Mouse (Mus musculus): ENCODE results near the gene Creld1.

Creld1 gene

DNA sequence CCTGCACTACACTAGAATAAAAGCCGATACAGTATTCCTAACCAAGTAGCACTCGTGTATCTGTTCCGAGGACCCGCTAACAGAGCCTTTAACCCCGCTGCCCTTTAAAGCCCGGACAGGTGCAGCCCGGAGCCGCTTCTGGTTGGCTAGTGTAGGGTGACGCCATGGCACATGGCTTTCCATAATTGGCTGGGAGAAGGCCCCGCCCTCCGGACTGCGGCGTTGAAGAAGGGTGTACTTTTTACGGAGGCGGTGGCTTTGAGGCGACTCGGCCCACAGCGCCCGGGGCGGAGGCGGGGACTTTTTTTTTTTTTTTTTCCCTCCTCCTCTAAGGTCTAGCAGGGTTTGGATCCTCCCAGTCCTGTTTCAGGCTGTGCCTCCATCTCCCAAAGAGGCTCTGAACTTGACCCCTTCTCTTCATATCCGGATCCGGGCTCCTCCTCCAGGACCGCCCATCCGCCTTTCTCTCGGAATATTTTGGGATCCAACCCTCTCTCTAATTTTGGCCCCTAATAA lies at the start of gene Creld1:
TSS of gene Creld1 (plus strand) at position 198 of the 516 bp plus-strand sequence.
- WGBS: under 1% methylated on average over 26 of the region's 26 CpGs

DNA sequence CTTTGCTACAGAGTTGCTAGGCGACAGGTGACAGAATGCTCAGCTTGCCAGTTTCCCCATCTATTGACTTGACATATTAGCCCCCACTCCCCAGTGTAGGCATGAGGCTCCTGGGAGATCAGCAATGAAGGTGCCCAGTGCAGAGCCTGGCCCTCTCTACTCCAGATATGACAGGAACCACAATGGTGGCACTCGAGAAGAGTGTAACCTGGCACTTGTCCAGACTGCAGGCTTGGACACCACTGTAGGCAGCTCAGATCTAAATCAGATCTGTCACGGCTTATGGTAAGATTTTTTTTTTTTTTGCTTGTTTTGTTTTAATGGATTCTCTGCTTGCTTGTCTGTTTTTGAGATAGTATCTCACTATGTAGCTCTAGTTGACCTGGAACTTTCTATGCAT lies 49.4 kb upstream of the Creld1 start:
- 61% methylated on average over 3 of the region's 3 CpGs for WGBS

DNA sequence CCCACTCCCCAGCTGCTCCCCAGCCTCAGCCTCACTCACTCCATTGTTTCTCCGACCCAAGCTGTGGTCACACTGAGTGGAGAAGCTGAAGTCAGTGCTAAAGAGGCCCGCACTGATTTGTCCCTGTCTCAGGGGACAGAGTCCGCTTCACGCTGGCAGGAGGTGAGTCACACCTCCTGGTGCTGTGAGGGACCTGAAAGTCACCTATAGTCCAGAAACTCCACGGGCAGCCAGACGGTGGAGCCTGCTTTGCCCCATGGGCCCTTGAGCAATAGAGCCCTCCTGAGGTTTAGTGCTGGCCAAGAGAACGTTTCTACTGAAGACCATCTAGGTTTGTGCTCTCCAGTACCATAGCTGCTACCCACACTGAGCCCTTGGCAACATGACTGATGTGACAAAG lies 48.4 kb upstream of the Creld1 start:
- 75% methylated on average over 7 of the region's 7 CpGs for WGBS

DNA sequence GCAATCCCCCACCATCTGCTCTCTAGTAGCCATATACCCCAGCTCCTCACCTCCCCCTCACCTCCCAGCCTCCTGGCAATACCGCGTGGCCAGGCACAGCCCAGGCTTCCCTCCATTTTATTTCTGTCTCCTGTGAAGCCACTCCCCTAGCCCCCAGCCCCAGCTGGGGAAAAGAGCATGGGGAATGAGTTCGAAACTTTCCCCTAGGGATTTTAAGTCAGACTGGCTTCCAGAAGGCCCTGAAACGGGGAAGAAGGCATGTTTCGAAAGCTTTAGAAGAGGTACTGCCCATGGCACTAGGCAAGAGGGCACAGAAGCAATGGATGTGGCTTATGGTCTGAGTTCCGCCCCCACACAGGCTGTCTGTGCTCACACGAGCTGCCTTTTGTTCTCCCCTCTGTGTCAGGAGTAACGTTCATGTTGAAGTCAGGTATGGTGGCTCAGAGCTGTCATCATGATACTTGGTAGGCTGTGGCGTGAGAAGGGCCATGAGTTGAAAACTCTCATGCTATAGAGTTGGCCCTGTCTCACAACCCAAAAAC lies 47.4 kb upstream of the Creld1 start, which contains the start of gene Cidec:
TSS of gene Cidec (minus strand) at position 97 of the 542 bp plus-strand sequence.
- 80% methylated on average over 9 of the region's 9 CpGs for WGBS

DNA sequence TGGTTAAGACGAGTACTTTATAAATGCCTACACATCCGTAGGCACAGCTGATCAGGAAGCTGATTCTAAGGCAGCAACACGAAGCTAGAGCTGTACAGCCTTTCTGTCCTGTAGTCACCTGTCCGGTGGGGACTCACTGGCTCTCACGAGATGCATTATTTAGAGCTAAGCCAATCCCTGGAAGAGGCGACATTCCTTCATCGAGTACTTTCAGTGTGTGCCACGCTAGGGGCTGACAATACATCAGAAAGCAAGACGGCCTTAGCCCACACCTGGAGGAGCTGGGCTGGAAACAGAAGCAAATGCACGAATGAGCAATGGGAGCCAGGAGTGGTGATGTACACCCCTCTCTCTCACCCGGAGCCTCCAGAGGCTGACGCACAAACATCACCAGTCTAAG lies 46.0 kb upstream of the Creld1 start:
- WGBS: 83% methylated on average over 12 of the region's 12 CpGs

DNA sequence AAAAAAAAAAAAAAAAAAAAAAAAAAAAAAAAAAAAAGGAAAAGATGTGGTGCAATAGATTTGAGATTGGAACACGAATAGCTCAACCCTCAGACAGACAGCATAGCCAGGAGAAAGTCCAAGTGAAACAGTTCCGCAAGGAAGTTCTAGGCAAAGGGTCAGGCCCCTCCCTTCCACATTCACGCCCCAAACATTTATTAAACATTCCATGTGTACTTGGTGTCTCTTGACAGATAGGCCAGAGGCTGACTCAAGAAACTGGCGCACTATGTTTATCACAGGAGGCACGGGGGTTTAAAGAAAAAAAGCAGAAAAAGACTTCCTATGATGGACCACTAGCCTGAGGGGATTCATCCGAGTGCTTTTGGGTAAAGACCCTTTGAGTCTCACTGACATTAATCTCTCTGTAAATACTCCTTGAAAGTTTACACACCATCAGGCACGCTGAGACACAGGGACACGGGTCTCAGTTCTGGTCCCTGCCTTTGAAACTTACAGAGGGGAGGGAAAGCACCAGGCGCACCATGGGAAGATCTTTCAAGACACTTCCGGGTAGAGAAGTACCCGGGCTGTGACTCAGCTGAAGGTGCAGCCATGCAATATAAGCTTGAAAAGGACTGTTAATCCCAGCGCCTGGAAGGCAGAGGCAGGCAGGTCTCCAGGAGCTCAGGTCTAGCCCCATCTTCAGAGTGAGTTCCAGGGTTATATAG lies 44.2 kb upstream of the Creld1 start:
- 71% methylated on average over 12 of the region's 12 CpGs for WGBS

DNA sequence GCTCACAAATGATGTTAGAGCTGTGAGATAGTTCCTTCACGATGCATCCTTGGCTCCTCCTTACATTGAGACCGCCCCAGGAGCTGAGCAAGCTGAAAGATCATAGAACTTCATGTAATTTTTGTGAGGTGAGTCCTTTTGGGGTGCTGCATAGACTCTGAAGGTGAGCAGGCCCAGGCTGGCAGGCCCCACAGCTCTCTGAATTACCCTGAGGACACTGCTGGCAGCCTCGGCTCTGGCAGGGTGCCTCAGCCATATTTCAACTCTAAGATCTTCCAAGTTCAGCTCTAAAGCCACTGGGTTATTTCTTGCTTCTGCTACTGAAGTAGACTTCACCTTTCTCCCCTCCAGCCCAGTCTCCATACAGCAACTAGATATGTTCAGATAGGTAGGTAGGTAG lies 42.4 kb upstream of the Creld1 start:
- WGBS: 88% methylated on average over 3 of the region's 3 CpGs

DNA sequence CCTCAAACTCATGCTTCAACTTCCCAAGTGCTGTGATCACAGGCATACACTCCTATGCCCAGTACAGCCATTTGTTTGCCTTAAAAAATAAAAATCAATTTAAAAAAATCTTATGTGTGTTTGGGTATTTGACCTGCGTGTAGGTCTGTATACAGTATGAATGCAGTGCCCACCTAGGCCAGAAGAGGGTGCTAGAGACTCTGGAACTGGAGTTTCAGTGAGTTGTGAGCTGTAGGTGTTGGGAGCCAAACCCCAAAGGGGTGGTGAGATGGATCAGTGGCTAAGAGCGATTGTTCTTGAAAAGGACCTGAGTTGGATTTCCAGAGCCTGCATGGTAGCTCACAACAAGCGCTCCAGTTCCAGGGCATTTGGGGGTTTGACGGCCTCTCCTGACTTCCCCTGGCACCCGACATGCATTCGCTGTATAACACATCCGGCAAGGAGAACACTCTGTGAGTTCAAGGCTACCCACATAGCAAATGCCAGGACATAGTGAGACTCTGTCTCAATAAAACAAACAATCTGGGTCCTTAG lies 41.9 kb upstream of the Creld1 start:
- 51% methylated on average over 7 of the region's 7 CpGs for WGBS

DNA sequence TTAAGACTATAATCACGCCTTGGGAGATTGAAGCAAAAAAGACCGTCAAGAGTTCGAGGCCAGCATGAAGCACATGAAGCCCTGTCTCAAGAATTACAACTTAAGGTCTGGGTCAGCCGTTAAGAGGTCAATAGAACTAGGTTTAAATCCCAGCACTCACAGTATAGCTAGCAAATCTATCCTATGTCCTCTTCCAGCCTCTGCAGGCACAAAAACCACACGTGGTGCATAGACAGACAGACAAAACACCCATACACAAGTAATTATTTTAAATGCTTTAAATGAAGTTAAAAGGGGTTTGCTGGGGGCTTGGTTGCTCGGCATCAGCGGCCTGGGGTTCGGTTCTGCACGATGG lies 41.0 kb upstream of the Creld1 start:
- WGBS: 35% methylated on average over 9 of the region's 9 CpGs

DNA sequence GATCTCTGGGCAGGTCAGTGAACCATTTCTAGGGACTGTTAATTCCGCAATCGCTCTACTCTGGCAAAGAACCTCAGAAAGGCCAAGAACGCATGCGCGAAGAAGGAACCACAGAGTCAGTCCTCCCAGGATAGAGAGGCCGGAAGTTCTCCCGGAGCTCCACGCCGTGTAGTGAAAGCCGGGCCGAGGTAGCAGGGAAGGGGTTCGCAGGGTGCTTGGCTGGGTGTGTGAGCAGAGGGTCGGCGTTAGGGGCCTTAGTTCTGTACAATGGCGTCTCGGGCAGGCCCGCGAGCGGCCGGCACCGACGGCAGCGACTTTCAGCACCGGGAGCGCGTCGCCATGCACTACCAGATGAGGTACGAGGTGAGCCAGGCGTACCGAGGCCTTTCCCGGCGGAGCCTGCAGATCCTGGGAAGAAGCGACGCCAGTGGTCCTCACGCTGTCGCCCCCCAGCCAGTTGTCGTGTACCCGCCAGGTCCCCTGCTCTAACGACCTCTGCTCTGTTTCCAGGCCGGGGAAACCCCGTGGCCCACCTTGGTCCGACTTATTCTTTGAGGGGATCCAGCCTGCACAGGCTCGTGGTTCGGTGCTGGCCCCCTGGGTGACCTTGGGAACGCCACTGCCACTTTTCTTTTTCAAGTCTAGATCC lies 40.5 kb upstream of the Creld1 start, which contains the start of gene Jagn1:
TSS of gene Jagn1 (plus strand) at position 128 of the 649 bp plus-strand sequence.
- WGBS: under 1% methylated on average over 45 of the region's 45 CpGs

DNA sequence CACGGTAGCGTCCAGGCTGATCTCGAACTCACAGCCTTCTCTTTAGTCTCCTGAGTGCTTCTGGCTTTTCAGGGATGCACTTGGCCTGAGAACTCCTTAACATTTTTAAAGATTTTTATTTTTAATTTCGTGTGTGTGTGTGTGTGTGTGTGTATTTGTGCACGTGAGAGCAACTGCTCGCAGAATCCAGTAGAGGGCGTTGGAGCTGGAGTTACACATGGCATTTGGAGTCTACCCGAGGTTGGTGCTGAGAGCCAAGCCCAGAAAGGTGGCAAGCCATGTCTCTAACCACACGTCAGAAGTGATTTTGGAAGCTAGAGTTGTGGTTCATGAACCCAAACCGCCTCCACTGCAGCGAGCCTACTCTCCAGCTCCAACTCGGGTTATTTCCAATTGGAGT lies 40.0 kb upstream of the Creld1 start:
- WGBS: 42% methylated on average over 12 of the region's 12 CpGs

DNA sequence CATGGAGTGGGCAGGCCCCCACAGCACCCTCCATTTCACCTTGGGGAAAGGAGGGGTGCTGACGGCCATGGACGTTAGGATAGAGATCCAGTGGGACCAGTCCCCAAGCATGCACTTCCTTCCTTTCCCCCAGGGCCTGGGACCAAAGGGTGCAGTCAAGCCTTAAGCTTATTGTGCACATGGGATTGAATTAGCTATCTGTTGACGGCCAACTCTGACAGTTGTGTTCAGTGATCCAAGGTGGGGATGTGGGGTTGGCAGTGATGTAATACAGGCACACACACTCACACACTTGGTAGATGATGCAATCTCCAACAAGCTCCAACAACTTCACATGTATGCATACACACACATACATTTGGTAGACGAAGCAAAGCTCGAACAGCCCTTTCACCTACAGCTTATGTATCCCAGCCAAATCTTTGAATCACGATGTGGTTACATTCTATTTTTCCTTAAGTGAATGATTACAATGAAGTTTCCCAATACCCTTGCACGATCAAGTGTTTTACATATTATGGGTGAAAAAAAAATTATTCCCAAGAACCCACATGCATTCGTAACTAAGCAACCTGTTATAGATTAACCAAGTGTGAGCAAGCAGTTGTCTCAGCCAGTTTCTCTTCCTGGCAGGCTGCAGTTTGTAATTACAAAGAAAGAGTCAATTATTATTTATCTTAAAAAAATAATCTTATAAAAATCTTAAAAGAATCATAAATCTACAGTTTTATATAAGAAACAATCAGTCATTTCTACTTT lies 38.7 kb upstream of the Creld1 start:
- 69% methylated on average over 8 of the region's 8 CpGs for WGBS

DNA sequence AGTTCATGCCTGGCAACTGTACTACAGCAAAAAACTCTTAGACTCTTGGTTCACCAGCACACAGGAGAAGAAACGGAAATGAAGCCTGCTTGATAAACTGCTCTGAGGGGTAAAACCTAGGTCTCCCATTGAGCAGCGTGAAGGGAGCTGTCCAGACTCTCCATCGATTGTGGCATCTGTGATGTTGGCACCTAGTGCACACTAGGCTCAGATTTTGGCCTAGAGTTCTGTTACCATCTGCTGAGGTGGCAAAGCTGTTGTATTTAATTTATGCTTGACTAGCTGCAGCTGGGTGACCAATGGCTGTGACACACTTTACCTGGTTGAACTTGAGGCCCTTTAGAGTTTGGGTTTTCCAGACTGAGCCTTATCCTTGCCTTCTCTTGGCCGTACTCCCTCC lies 35.5 kb upstream of the Creld1 start:
- WGBS: 79% methylated on average over 4 of the region's 4 CpGs

DNA sequence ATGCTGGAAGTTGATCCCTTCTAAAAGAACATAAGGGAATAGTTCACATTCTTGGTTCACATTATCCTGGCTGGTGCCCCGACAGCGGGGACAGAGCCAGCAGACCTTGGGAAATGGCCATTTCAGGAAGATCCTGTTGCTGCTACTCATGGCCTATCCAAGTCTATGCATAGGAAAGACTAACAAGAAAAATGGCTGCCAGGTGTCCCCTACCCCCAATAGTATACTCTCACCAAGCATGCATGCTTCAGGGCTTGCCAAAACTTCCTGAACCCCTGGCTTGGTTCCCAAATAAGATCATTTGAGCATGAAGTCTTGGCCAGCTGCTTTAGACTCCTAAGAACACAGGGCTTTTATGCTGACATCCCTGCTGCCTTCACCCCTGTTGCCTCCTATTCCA lies 31.3 kb upstream of the Creld1 start:
- 44% methylated on average over 2 of the region's 2 CpGs for WGBS

DNA sequence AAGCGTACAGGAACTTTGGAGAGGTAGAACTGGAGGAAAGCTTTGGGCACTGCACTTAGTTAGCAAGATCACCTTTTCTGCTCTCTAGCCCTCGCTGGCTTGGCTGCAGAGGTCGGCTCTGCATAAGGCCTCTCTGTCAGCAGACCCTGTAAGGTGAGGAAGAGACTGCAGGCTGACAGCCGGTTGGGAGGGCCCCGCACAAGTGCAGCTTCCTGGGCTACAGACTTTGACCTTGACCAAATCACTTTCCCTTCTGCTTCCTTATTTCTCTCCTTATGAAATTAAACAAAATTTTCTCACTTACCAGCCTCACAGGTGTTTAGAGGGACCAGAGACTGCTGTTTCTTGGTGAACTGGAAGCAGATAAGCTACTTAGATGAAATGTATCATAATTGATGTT lies 28.1 kb upstream of the Creld1 start:
- 76% methylated on average over 5 of the region's 5 CpGs for WGBS

DNA sequence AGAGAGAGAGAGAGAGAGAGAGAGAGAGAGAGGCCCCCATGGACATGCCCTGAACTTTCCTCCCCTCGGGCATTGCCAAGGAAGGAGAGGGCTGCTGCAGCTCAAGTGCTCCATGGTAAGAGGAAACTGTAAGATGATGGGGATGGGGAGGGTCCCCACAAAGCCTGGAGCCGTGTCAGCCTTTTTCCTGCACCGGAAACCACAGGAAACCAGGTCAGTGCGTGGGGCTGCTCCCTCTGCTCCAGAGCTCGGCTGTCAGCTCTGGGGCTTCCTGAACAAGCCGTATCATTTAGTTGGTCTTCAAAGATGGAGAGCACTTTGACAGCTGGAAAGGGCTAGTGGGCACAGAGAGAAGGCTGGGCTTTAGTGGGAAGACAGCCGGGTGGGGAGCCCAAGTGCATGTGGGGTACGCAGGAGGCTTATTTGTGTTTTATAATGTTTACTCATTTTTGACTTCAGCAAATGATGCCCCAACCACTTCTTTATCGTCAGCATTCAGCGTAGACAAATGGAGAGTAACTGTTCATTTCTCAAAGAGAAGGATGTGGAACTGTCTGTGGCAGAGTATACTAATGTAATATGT lies 25.1 kb upstream of the Creld1 start, which contains the start of gene Il17re:
TSS of gene Il17re (plus strand) at position 533 of the 583 bp plus-strand sequence.
- 76% methylated on average over 10 of the region's 10 CpGs for WGBS

DNA sequence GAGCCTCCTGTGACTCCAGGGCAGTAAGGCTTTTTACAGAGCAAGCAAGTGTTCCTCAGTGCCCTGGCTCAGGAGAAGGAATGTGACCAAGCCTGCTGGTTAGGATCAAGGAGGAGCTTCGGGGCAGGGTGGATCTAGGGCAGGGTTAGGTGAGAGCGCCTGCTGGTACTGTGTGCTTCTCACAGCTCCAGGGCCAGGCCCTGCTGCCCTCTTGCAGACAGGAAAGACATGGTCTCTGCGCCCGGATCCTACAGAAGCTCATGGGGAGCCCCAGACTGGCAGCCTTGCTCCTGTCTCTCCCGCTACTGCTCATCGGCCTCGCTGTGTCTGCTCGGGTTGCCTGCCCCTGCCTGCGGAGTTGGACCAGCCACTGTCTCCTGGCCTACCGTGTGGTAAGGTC lies 24.5 kb upstream of the Creld1 start:
- 76% methylated on average over 10 of the region's 10 CpGs for WGBS

DNA sequence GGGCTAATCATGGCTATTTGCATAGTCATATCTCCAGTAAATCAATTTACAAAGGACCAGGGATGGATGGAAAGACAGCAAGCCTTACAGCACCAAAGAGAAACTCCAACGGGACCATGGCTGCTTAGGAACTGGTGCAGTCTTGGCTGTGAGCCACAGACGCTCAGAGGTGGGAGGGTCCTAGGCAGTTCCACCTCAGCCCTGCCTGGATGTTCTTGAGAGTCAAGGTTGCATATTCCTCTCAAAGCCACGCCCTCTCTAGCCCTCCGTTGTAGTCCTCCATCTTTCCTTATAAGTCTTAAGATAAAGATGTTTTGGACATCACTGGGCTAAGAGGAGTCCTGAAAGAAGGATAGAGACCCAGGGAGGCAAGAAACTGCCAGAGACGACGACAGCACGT lies 19.1 kb upstream of the Creld1 start:
- WGBS: 71% methylated on average over 7 of the region's 7 CpGs

DNA sequence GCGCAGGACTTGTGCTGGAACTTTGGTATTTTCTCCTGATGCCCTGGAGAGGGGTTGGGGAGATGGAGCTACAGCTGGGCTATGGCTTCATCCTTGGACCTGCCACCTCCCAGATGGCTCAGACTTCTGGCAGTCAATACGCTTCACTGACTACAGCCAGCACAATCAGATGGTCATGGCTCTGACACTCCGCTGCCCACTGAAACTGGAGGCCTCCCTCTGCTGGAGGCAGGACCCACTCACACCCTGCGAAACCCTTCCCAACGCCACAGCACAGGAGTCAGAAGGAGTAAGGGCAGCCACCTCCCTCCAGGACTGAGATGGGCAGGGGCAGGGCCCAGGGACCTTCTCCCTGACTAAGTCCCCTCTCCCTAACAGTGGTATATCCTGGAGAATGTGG lies 17.5 kb upstream of the Creld1 start:
- 62% methylated on average over 5 of the region's 5 CpGs for WGBS

DNA sequence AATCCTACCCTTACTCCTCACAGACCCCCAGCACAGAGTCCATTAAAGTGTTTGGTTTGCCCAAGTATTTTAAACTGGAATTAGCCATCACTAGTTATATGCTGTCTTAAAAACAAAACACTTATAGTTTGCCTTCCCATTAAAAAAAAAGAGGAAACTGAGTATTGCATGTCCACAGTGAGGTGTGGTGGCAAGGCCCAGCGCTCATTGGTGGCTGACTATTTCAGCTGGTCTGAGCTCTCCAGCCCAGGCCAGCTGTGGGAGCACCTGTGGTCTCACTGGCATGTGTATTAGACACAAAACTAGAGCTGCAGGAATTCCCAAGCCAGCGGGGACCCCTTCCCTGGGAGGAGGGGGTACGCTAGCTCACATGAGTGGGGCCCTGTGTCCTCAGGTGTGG lies 14.6 kb upstream of the Creld1 start:
- WGBS: 82% methylated on average over 3 of the region's 3 CpGs

DNA sequence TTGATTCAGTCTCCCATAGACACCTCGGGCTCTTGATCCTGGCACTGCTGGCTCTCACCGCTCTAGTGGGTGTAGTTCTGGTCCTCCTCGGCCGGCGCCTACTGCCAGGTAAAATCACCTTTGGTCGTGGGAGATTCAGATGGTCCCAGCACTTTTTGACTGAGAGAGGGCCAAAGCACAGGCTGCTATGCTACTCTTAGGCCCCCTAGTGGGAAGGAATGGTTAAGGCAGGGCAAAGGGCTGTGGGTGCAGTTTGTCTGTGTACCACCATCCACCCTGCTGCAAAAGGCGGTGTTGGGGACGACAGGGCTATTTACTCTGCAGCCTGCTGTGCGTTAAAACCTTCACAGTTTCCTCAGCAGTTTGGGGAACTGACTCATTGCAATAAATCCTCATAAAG lies 14.1 kb upstream of the Creld1 start:
- WGBS: 15% methylated on average over 9 of the region's 9 CpGs

DNA sequence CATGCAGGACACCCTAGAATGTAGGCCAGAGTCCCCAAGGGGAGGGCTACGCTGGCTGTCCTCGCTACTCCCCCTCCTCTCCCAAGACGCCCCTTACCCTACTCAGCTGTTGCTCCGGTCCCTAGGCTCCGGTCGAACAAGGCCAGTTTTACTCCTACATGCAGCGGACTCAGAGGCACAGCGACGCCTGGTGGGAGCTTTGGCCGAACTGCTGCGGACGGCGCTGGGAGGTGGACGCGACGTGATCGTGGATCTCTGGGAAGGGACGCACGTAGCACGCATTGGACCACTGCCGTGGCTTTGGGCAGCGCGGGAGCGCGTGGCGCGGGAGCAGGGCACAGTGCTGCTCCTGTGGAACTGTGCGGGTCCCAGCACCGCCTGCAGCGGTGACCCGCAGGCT lies 13.7 kb upstream of the Creld1 start:
- WGBS: 2% methylated on average over 31 of the region's 31 CpGs

Data from cerebral cortex, adult 2 months (tissue).